22 mouse cellular contexts compared by ENCODE assay signal in the genomic region with DNA sequence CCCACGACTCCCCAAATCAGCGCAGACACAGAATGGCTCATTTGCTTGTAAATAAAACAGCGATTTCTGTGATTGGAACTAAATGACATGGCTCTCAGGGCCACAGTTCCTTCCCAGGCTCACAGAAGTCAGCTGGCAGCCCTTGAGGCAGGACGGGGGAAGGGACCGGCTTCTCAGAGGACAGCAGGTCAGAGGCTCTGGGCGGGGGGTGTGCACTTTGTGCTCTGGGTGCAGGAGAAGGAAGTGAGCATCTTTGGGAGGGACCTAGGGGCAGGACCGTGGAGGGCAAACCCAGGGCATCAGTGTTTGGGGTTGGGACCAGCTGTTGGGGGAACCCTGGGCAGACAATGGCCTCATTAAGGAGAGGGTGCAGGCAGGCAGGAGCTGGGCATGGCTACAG. TPM values are rescaled to one million over a fixed set of nuclear protein-coding genes. Genes with fewer than 3 reads are reported as not detected.
A peak's percentile ranks its signal among the peaks of the same experiment; 100 is the strongest.
DNase-seq lines count a peak whose midpoint lies in the region; ATAC-seq and TF ChIP-seq lines count a peak whose summit lies in the region.
"Had no signal": no experiment of that assay in that cellular context is flagged by ENCODE, and none has a peak within 500 bp of the region (broad histone marks: within the 10 kb centered on the region; RNA-seq: fewer than 3 reads in every experiment).

No protein-coding gene starts in this region.

- H3K4me2 ChIP-seq in forebrain, postnatal 0 days (ENCODE audit: low read depth): no peak overlapping the region
- H3K4me2 ChIP-seq in forebrain, embryonic 14.5 days (ENCODE audit: low read length): no peak overlapping the region
- no peak overlapping the region for H3K4me2 ChIP-seq in neural tube, embryonic 13.5 days
- no peak overlapping the region for H3K4me2 ChIP-seq in neural tube, embryonic 15.5 days
- no peak overlapping the region for H3K4me2 ChIP-seq in intestine, embryonic 15.5 days (replicated peaks)
- H3K4me2 ChIP-seq: embryonic facial prominence, embryonic 13.5 days; forebrain, embryonic 13.5 days; heart, embryonic 12.5 days; hindbrain, embryonic 15.5 days had no signal

- no peak for DNase-seq in forebrain, postnatal 0 days
- DNase-seq in forebrain, embryonic 14.5 days (ENCODE audit: low spot score): no peak
- no peak for DNase-seq in spleen, postnatal 14 days (ENCODE audit: low spot score in 2 of 2)
- no peak for DNase-seq in gastrocnemius, postnatal 14 days
- DNase-seq: adrenal gland, postnatal 10 days; cerebellum, adult 11-12 months; cerebellum, adult 9-10 months; cerebellum, postnatal 25 days; gastrocnemius, postnatal 25 days; heart, postnatal 36 days; kidney, adult 11 months; kidney, adult 9 months had no signal

- peak; percentile 23; the same call in 1 of the 2 replicates for ATAC-seq in forebrain, postnatal 0 days
- ATAC-seq in forebrain, embryonic 14.5 days: no peak
- peak; percentile 28; the same call in 1 of the 2 replicates for ATAC-seq in neural tube, embryonic 13.5 days (ENCODE audit: low read depth)
- ATAC-seq in neural tube, embryonic 15.5 days (ENCODE audit: low FRiP score): no peak
- ATAC-seq in intestine, embryonic 15.5 days: peak; percentile 65
- ATAC-seq: forebrain, embryonic 13.5 days had no signal

- no peak overlapping the region for H3K9ac ChIP-seq in forebrain, postnatal 0 days
- H3K9ac ChIP-seq in forebrain, embryonic 14.5 days (ENCODE audit: low read length): no peak overlapping the region
- no peak overlapping the region for H3K9ac ChIP-seq in neural tube, embryonic 13.5 days
- H3K9ac ChIP-seq in neural tube, embryonic 15.5 days (replicated peaks): no peak overlapping the region
- no peak overlapping the region for H3K9ac ChIP-seq in intestine, embryonic 15.5 days
- H3K9ac ChIP-seq: embryonic facial prominence, embryonic 13.5 days; forebrain, embryonic 13.5 days; heart, embryonic 12.5 days; hindbrain, embryonic 15.5 days had no signal

- no peaks in the 10 kb centered on the region for H3K4me1 ChIP-seq in forebrain, postnatal 0 days (ENCODE audit: insufficient read depth)
- H3K4me1 ChIP-seq in forebrain, embryonic 14.5 days (ENCODE audit: control insufficient read depth, insufficient read depth, low read length): no peaks in the 10 kb centered on the region
- peaks cover 17% of the 10 kb centered on the region for H3K4me1 ChIP-seq in neural tube, embryonic 13.5 days (replicated peaks)
- peaks cover 9% of the 10 kb centered on the region; the same call in 1 of the 2 replicates for H3K4me1 ChIP-seq in neural tube, embryonic 15.5 days
- H3K4me1 ChIP-seq in intestine, embryonic 15.5 days (replicated peaks): peaks cover 6% of the 10 kb centered on the region; the same call in 1 of the 2 replicates

- WGBS in forebrain, postnatal 0 days: 40% methylated on average over 7 of the region's 7 CpGs
- 60% methylated on average over 7 of the region's 7 CpGs for WGBS in forebrain, embryonic 14.5 days
- 54% methylated on average over 7 of the region's 7 CpGs for whole genome bisulfite sequencing in neural tube, embryonic 13.5 days
- WGBS in neural tube, embryonic 15.5 days: 53% methylated on average over 7 of the region's 7 CpGs
- 42% methylated on average over 7 of the region's 7 CpGs for whole genome bisulfite sequencing in intestine, embryonic 15.5 days

- H3K9me3 ChIP-seq in forebrain, postnatal 0 days (ENCODE audit: low read length): no peaks in the 10 kb centered on the region
- H3K9me3 ChIP-seq in forebrain, embryonic 14.5 days (replicated peaks; ENCODE audit: control insufficient read depth, low read length): no peaks in the 10 kb centered on the region
- H3K9me3 ChIP-seq in neural tube, embryonic 13.5 days: no peaks in the 10 kb centered on the region
- no peaks in the 10 kb centered on the region for H3K9me3 ChIP-seq in neural tube, embryonic 15.5 days (replicated peaks)
- H3K9me3 ChIP-seq in intestine, embryonic 15.5 days: no peaks in the 10 kb centered on the region
- H3K9me3 ChIP-seq: embryonic facial prominence, embryonic 13.5 days; forebrain, embryonic 13.5 days; G1E; heart, embryonic 12.5 days; hindbrain, embryonic 15.5 days had no signal

- no peak overlapping the region for H3K27ac ChIP-seq in forebrain, postnatal 0 days (ENCODE audit: low read depth, low read length)
- H3K27ac ChIP-seq in forebrain, embryonic 14.5 days (ENCODE audit: low read depth, low read length): no peak overlapping the region
- H3K27ac ChIP-seq in neural tube, embryonic 13.5 days (replicated peaks): no peak overlapping the region
- no peak overlapping the region for H3K27ac ChIP-seq in neural tube, embryonic 15.5 days (replicated peaks)
- no peak overlapping the region for H3K27ac ChIP-seq in intestine, embryonic 15.5 days
- H3K27ac ChIP-seq: embryonic facial prominence, embryonic 13.5 days; forebrain, embryonic 13.5 days; hindbrain, embryonic 15.5 days had no signal

- H3K4me3 ChIP-seq in forebrain, postnatal 0 days (ENCODE audit: low read depth, low read length): no peak overlapping the region
- H3K4me3 ChIP-seq in forebrain, embryonic 14.5 days (ENCODE audit: low read depth, low read length): no peak overlapping the region
- H3K4me3 ChIP-seq in neural tube, embryonic 13.5 days: no peak overlapping the region
- no peak overlapping the region for H3K4me3 ChIP-seq in neural tube, embryonic 15.5 days (replicated peaks)
- H3K4me3 ChIP-seq in intestine, embryonic 15.5 days (replicated peaks): no peak overlapping the region
- H3K4me3 ChIP-seq: embryonic facial prominence, embryonic 13.5 days; forebrain, embryonic 13.5 days; heart, embryonic 12.5 days; hindbrain, embryonic 15.5 days had no signal

- no peak for TF ChIP-seq CTCF in forebrain, postnatal 0 days (IDR thresholded peaks at IDR 0.05; ENCODE audit: low read depth)

- H3K27me3 ChIP-seq in forebrain, postnatal 0 days (ENCODE audit: insufficient read depth, low read length): no peaks in the 10 kb centered on the region
- no peaks in the 10 kb centered on the region for H3K27me3 ChIP-seq in forebrain, embryonic 14.5 days (replicated peaks; ENCODE audit: control insufficient read depth, insufficient read depth, low read length)
- no peaks in the 10 kb centered on the region for H3K27me3 ChIP-seq in neural tube, embryonic 13.5 days
- H3K27me3 ChIP-seq in neural tube, embryonic 15.5 days (replicated peaks): peaks cover 3% of the 10 kb centered on the region; the same call in 1 of the 2 replicates
- H3K27me3 ChIP-seq in intestine, embryonic 15.5 days (replicated peaks): no peaks in the 10 kb centered on the region
- H3K27me3 ChIP-seq: forebrain, embryonic 13.5 days; hindbrain, embryonic 15.5 days had no signal

- H3K36me3 ChIP-seq in forebrain, postnatal 0 days (ENCODE audit: insufficient read depth): no peaks in the 10 kb centered on the region
- no peaks in the 10 kb centered on the region for H3K36me3 ChIP-seq in forebrain, embryonic 14.5 days (ENCODE audit: control insufficient read depth, insufficient read depth, low read length)
- H3K36me3 ChIP-seq in neural tube, embryonic 13.5 days: no peaks in the 10 kb centered on the region
- no peaks in the 10 kb centered on the region for H3K36me3 ChIP-seq in neural tube, embryonic 15.5 days
- no peaks in the 10 kb centered on the region for H3K36me3 ChIP-seq in intestine, embryonic 15.5 days
- H3K36me3 ChIP-seq: embryonic facial prominence, embryonic 13.5 days; G1E; heart, embryonic 12.5 days; hindbrain, embryonic 15.5 days had no signal

- intact Hi-C loops in gastrocnemius, postnatal 14 days (cut with DNase I; ENCODE audit: low total_unique reads): no loop called here

RNA-seq across cellular contexts. Expression of a gene that starts 7.4 kb away (rescaled TPM):
- total RNA-seq in forebrain, postnatal 0 days (2014; rRNA removed): 1.8 and 3.7 TPM in 2 replicates
- polyA plus RNA-seq in forebrain, postnatal 0 days (2015; fragmentation: Nextera tagmentation; extraction: Ambion mirVana): 2.7 and 3.4 TPM in 2 replicates
- 0.78 and 0.81 TPM in 2 replicates for polyA plus RNA-seq in forebrain, embryonic 14.5 days (2014; fragmentation: Nextera tagmentation; extraction: Ambion mirVana)
- polyA plus RNA-seq in neural tube, embryonic 13.5 days (2015; fragmentation: Nextera tagmentation; extraction: Ambion mirVana): 20.0 and 26.8 TPM in 2 replicates
- polyA plus RNA-seq in neural tube, embryonic 15.5 days (2015; fragmentation: Nextera tagmentation; extraction: Ambion mirVana): 6.8 and 6.9 TPM in 2 replicates
- 9.2 and 14.0 TPM in 2 replicates for polyA plus RNA-seq in intestine, embryonic 15.5 days (2015; fragmentation: Nextera tagmentation; extraction: Ambion mirVana)
- total RNA-seq in gastrocnemius, postnatal 14 days (2021): 1 to 10 TPM; 4.2 to 8.9 TPM
- total RNA-seq: CH12.LX; G1E; granulocyte monocyte progenitor cell, adult 5-6 weeks had no signal
- polyA plus RNA-seq: forebrain, embryonic 13.5 days; G1E had no signal

RNA-seq across cellular contexts. Expression of a gene that starts 37.9 kb away (rescaled TPM):
- 79.1 and 90.1 TPM in 2 replicates for total RNA-seq in forebrain, postnatal 0 days (2014; rRNA removed)
- 44.7 and 61.4 TPM in 2 replicates for polyA plus RNA-seq in forebrain, postnatal 0 days (2015; fragmentation: Nextera tagmentation; extraction: Ambion mirVana)
- 13.8 and 18.6 TPM in 2 replicates for polyA plus RNA-seq in forebrain, embryonic 14.5 days (2014; fragmentation: Nextera tagmentation; extraction: Ambion mirVana)
- polyA plus RNA-seq in neural tube, embryonic 13.5 days (2015; fragmentation: Nextera tagmentation; extraction: Ambion mirVana): 42.3 and 48.7 TPM in 2 replicates
- 68.0 and 77.8 TPM in 2 replicates for polyA plus RNA-seq in neural tube, embryonic 15.5 days (2015; fragmentation: Nextera tagmentation; extraction: Ambion mirVana)
- polyA plus RNA-seq in intestine, embryonic 15.5 days (2015; fragmentation: Nextera tagmentation; extraction: Ambion mirVana): 1.1 and 1.5 TPM in 2 replicates
- total RNA-seq in gastrocnemius, postnatal 14 days (2021): 1 to 10 TPM; 3.1 to 4.8 TPM
- total RNA-seq: granulocyte monocyte progenitor cell, adult 5-6 weeks had no signal
- polyA plus RNA-seq: G1E had no signal

RNA-seq across cellular contexts. Expression of a gene that starts 45.7 kb away (rescaled TPM):
- 70.8 and 94.4 TPM in 2 replicates for total RNA-seq in forebrain, postnatal 0 days (2014; rRNA removed)
- polyA plus RNA-seq in forebrain, postnatal 0 days (2015; fragmentation: Nextera tagmentation; extraction: Ambion mirVana): 32.4 and 44.1 TPM in 2 replicates
- polyA plus RNA-seq in forebrain, embryonic 14.5 days (2014; fragmentation: Nextera tagmentation; extraction: Ambion mirVana): 19.5 and 28.0 TPM in 2 replicates
- 62.0 and 65.1 TPM in 2 replicates for polyA plus RNA-seq in neural tube, embryonic 13.5 days (2015; fragmentation: Nextera tagmentation; extraction: Ambion mirVana)
- 58.0 and 62.6 TPM in 2 replicates for polyA plus RNA-seq in neural tube, embryonic 15.5 days (2015; fragmentation: Nextera tagmentation; extraction: Ambion mirVana)
- 20.6 and 21.5 TPM in 2 replicates for polyA plus RNA-seq in intestine, embryonic 15.5 days (2015; fragmentation: Nextera tagmentation; extraction: Ambion mirVana)
- total RNA-seq in gastrocnemius, postnatal 14 days (2021): 10 to 100 TPM; 11.9 to 14.4 TPM

Comparison
In these comparisons a context has a peak if more than half of its experiments do, and no peak if none do; other contexts are left out.
1. ATAC-seq: peak in forebrain, postnatal 0 days (single experiment), neural tube, embryonic 13.5 days (single experiment) and intestine, embryonic 15.5 days (single experiment); none in forebrain, embryonic 14.5 days (single experiment) and neural tube, embryonic 15.5 days (single experiment).